Mouse (Mus musculus): ENCODE results near the gene 5830473C10Rik.

The 5830473C10Rik gene

DNA sequence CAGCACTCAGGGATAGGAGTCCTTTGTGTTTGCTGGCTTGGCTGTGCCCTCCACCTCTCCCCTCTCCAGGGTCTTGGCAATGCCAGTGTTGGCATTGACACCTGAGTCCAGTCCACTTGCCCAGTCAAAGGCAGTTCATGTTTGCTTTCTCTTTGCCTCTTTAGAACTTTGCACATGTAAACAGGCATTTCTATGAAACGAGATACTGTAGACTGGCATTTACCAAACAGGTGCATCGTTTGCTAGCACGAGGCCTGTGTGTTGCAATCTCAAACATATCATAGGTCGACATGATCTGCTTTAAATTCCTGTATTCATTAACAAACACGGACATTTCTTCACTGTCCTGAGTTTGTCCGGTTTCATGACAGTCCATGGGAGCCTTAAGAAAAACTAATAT is at the start of gene 5830473C10Rik:
TSS of gene 5830473C10Rik (plus strand) at position 365 of the 400 bp plus-strand sequence.
- DNase-seq (ENCODE audit: low read depth, low spot score), result no peak

DNA sequence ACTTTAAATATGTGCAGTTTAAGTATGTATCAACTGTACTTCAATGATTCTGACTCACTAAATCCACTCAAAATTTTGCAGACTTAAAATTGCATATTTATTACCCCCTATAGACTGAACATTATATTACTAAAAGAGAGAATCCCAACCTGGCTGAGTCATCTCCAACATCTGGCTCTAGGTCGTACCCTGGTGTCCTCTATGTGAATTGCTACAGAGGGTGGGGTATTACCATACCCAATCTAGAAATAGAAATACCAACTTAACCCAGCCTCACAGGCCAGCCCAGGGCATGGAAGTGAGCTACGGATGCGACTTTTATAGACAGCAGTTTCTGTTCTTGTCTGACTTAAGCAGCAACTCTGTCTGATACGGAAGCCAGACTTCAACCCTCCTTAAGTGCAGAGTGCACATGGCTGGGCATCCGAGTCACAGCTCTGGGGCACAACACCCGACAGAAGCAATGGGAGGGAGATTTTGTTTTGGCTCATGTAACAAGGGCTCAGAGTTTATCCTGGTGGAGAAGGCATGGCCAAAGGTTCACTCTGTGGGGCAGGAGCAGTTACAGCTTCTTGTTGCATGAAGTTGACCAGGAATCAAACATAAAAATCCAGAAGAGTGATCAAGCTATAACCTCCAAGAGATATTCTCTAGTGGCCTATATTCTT is 48.5 kb upstream of the 5830473C10Rik start:
- no peak for DNase-seq (ENCODE audit: low read depth, low spot score)

DNA sequence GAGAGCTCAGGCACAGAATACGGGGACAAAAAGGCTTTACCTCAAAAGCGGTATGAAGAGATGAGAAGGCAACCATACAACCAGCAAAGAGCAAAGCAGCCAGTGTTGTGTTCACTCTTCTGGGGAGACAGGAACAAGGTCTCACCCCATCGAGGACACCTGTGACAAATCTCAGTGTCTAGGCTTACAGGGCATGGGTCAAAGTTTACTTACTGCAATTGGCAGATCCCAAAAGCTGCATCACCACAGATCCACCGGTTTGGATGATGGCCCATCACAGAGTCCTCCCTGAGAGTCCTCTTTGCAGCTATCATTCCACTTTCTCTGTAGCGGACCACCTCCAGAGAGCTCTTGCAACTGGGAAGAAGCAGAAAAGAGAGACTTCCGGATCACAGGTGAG is 45.3 kb upstream of the 5830473C10Rik start:
- no peak for DNase-seq (ENCODE audit: low read depth, low spot score)

DNA sequence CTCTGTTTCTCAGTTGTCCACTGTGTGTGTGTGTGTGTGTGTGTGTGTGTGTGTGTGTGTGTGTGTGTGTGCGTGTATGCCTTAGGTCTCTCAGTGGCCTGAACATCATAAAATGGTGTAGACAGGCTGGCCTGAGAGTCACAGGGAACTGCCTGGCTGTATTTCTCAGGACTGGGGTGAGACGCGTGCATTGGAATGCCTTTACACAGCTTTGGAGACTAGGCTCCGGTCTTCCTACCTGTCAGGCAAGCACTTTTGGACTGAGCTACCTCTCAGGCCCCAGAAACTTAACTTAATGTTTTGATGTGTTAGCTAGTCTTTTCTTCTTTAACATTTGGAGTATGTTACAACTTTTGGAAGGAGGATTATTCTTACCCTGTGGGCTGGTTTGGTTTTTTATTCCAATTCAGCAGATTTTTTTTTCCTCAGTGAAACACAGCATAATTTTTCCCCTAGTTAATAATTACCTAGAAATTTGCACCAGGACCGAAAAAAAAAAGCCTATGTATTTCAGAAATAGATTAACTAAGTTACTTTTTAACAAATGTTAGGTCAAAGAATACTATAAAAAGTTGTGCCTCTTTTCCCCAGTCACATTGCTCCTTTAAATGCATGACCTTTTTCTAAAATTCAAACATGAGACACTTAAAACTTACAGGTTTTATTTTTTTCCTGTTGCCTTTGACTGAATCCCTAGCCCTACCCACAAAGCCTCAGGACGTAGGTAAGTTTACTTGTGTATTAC is 42.4 kb upstream of the 5830473C10Rik start, which contains the start of gene Afm:
TSS of gene Afm (plus strand) at position 577 of the 745 bp plus-strand sequence.
- no peak for DNase-seq (ENCODE audit: low read depth, low spot score)

DNA sequence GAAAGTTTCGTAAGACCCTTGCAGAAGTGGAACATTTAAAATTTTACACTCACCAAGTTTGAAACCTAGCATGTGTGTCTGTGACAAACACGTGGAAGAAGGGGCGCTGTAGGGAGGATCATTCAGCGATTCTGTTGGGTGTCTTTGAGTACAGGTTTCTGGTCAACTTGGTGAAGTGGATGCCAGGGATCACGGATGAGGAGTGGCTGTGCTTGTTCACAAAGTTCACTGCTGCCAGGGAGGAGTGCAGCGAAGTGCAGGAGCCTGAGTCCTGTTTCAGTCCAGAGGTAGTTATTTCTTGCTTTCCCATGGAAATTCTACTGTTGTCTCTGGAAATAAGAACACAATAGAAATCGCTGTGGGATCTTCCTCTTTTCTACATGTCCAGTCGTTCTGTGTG is 9.7 kb upstream of the 5830473C10Rik start:
- DNase-seq (ENCODE audit: low read depth, low spot score), result no peak

DNA sequence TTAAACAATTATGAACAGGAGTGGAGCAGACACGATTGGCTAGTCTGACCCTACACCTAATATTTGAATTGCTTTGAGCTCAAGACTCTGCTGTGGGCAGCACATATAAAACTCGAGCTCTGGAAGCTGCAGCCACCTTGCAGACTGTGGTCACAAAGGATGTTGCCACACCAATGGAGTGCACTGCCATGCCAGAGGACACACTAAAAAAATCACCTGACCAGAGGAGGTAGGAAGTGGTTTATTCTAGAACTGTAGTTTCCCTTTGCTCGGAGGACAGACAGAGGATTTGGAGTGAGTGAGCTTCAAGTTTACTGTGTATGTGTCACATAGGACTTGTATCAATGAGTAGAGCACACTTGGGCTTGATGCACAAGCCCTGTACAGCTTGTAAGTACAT is 4.9 kb upstream of the 5830473C10Rik start:
- no peak for DNase-seq (ENCODE audit: low read depth, low spot score)

DNA sequence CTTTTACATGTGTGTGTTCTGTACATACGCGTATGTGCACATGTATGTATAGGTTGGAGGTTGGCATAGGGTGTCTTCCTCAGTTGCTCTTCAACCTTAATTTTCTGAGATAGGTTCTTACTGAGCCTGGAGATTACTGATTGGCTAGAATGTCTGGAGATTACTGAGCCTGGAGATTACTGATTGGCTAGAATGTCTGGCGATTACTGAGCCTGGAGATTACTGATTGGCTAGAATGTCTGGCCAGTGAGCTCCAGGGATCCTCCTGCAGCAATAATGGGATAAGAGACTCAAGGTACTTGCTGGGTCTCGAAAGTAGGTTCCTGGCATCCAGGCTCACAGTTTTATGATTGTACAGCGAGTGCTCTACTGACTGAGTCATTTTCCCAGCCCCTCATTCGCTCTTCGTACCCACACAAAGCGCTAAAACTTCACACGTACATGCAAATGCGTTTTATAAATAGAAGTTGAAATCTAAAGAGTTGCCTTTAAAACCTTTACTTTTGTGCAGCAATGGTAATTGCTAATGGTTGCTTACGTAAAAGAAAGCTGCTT is 891 bp downstream of the 5830473C10Rik start:
- no peak for DNase-seq (ENCODE audit: low read depth, low spot score)

DNA sequence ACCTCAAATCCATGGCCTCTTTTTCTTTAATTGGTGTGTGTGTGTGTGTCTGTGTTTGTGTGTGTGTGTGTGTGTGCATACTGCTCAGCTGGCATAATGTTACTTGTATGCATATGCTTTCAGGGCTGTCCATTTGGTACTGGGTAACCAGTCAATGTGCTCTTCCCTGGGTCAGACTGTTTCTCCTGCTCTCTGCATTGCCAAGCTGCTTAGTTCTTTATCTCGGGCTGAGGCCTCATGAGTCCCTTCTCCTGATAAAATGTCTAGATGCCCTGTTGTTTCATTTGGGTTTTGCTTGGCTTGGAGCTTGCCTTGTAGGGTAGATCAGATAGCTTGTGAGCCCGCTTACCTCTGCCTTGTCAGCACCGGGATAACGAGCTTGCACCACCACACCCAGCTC is 2.0 kb downstream of the 5830473C10Rik start:
- DNase-seq (ENCODE audit: low read depth, low spot score), result no peak

DNA sequence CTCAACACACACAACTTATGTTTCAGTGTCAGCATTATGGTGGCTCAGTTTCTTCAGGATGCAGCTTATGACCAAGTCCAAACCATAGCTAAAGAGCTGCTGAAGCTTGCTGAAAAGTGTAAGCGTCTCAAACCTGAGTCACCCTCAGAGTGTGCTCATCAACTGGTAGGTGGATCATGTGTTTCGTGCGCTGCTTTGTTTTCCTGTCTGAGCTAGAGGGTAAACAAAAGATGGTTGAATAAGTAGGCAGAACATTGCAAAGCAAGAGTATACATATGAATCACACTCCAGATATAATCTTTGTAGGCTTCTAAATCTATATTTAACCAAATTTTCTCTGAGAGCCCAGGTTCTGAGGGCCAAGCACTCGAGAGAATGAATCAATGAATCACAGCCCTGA is 3.3 kb downstream of the 5830473C10Rik start:
- DNase-seq (ENCODE audit: low read depth, low spot score), result no peak

DNA sequence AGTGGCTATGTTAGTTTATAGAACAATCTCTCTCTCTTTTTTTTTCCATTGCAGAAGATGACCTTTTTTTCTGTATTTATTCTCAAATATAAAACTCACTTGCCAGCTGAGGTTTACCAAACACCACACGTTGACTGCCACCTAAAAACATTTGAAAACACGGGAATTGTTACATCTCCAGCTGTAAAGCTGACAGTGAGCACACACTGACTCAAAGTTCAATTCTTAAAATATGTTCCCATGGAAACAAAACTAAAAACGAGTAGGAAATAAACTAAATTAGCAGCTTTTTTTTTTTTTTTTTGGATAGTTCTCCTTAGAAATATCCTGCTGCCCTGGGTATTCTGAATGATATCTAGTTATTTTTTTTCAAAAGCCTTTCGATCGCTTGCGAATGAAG is 4.3 kb downstream of the 5830473C10Rik start:
- no peak for DNase-seq (ENCODE audit: low read depth, low spot score)

DNA sequence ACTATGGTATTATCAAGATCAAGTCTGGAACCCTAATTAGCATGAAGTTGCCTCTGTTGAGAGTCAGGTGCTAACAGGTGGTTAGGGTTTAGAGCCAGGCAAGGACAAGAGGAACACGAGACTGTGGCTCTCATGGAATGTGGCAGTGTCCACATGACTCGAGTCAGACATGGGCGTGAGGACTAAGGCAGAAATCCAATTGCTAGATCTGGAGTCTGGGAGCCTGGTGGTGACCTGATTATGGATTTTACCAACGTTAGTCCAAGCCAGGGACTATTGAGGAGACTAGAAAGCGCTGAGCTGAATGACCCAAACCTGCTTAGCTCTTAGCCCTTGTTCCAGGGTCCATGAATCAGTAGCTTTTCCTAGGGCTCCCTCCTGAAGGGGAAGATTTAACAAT is 6.9 kb downstream of the 5830473C10Rik start:
- no peak for DNase-seq (ENCODE audit: low read depth, low spot score)

DNA sequence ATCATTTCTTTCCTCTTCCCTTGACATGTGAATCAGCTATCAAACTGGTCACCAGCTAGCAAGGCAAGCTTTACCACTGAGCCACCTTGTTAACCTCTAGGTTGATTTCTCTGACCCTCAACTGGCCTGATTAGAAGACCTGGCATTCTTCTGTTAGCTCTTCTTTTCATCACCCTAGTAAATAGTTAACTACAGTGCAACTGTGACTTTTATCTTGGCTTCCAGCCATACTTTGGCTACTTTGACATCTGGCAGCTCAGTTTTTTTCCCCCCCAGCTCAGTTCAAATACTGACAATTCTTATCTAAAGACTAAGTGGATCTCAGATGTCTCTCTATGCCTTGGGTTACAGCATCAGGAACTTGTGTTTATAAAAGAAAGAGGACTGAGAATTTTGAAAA is 7.4 kb downstream of the 5830473C10Rik start:
- no peak for DNase-seq (ENCODE audit: low read depth, low spot score)

DNA sequence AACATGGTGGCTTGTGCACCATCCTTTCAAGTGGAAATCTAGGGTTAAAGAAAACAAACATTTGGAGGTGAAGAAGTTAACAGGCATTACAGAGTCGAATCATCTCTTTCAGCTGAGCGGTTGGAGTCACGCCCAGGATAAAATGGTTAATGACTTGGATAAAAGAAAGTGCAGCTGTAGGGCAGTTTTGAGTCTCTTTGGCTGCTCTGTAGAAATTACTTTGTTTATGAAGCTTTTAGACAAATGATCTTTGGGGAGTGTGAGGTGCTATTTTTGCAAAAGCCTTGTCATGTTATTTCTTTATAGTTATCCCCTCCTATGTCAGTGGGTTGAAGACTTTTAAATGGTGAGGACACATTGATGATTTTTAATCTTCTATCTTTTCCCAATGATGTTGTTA is 10.3 kb downstream of the 5830473C10Rik start:
- DNase-seq (ENCODE audit: low read depth, low spot score), result no peak

DNA sequence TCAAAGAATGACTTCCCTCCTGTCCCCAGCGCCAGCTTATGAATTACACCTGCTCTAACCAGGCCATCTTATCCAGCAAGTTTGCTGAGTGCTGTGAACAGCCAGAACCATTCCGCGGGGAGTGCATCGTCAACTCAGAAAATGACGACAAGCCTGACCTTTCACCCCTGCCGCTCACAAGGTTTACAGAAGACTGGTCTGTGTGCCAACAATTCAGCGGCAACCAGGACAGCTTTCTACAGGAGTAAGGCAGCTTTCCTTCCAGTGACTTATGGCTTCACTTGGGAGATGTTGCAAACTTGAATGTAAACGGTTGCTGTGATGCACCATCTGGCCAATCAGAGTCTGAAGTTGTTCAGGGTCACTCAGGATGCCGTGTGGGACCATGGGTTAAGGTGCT is 16.8 kb downstream of the 5830473C10Rik start:
- DNase-seq (ENCODE audit: low read depth, low spot score), result no peak

DNA sequence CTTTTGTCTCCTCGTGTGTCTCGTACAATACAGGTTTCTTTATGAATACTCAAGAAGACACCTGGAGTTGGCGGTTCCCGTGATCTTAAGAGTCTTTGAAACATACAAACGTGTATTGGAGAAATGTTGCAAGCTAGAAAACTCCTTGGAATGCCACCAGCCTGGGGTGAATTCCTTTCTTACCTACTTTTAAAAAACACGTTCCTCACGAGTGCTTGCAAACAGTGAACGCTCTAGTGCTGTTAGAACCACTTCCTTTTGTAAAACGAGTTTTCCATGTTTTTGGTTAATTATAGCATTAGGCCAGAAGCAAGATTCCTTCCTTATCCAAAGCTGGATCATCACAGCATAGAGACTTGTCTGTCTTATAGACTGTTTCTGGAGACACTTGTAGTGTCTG is 18.6 kb downstream of the 5830473C10Rik start:
- DNase-seq (ENCODE audit: low read depth, low spot score), result no peak

DNA sequence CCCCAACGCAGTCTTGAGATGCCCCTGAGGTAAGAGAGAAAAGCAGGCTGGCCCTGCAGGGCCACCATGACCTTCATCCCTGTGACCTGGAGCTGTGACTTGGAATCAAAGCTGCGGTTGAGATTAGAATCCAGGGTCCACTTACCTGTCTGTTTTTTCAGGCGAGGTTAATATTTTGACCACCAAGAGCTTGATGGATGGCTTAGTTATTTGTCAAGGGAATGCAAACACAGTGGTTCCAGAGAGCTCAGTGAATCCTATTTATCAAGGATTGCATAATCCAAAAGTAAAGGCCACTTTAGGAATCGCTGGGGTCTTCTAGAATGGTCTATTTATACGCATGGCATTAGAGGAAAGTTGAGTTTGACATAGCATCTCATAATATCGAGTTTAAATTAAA is 21.3 kb downstream of the 5830473C10Rik start:
- no peak for DNase-seq (ENCODE audit: low read depth, low spot score)

DNA sequence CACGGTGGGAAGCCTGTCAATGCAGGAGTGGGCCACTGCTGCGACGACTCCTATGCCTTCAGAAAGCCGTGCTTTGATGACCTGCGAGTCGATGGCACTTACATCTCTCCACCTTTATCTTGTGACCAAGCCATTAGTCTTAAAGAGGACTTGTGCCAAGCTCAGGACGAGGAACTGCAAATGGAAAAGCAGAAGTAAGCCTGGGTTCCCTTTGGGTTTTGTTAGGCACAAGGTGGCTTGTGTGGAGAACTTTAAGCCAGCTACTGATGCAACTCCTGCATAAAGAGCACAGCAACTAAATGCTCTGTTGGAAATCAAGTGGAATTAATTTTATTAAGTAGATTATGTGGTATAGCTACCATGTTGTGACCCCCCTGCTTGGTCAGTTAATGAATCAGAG is 23.9 kb downstream of the 5830473C10Rik start:
- no peak for DNase-seq (ENCODE audit: low read depth, low spot score)

DNA sequence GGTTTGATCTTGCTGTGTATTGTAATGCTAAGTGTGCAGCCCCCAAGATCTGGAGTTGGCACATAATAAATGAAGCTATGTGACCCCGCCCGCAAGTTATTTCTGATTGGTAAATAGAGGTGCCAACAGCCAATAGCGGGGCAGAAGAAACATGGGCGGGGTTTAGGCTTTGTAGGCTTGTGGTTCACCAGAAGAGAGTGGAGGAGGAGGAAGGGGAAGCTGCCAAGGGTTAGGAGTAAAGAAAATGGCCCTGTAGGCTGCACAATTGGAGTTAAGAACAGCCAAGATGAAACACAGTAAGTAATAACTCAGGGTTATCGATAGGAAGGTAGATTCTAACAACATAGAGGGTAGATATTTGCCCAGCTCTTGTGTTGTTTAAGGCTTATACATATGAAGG is 25.6 kb downstream of the 5830473C10Rik start:
- DNase-seq (ENCODE audit: low read depth, low spot score), result no peak

DNA sequence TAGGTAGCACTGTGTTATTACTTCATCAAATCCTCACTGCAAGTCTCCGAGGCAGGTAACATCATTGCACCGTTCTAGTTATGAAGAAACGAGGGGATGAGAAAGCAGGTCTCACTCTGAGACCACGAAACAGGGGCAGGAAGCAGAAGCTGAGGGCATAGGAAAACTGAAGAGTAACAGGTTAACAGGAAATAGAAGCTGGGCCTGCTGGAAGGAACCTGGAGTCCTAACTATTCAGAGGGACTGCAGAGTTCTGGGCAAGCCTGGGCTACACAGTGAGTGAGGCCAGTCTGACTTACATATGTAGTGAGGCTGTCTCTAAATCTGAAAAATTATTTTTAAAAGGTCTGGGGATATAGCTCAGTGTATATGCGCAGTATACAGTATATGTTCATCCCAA is 27.2 kb downstream of the 5830473C10Rik start:
- DNase-seq (ENCODE audit: low read depth, low spot score), result no peak

DNA sequence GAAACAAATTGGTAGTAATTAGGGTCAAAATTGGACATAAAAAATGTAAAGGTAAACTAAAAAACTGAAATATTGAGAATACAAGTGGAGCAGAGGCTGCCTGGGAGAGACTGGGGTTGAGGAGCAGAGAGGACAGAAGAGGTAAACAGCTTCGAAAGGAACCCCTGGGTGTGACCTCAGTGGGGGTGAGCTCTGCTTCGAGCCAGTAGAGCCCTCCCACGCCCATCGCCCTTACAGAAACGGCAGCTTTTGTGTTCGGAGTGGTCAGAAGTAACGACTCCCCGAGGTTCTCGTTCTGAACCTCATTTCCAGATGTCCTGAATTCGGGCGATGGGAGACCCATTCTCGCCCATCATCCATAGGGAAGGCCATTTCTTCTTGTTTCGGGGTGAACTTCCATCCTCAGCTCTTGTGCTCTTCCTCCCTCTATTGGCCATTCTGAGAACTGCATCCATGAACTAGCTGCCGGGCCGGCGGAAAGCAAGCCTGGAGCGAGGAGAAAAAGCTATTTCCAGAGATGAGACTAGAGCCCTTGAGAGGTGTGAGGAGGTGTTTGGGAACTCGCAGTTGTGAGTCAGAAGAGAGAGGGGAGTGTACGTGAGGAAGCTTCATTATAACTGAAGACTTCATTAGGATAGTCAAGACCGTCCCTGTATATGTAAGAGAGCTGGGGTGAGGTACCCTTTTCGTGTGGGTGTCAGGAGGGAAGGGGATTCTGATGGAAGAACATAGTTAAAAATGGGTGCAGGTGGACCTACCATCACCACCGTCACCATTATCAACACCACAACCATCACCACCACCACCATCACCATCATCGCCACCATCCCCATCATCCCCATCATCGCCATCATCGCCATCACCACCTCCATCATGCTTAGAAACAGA is 28.0 kb downstream of the 5830473C10Rik start:
- peak; percentile 81 for DNase-seq (ENCODE audit: low read depth, low spot score)

DNA sequence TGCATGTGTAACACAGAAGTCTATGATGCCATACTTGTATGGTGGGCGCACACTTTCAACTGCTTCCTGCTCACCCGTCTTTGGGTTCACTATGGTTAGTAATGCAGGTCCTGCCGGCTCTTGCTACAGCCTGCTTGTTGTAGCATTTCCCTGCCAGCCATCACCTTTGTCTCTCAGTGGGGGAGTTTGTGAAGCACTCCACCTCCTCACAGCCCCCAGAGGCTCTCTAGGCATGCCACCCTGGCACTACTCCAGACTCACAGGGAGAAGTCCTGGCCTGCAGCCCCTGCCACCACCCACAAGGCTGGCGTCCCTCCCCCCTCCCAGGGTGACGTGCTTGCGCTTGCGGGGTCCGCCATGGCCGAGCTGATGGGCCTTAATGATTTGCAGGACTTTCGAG is 29.8 kb downstream of the 5830473C10Rik start:
- no peak for DNase-seq (ENCODE audit: low read depth, low spot score)

DNA sequence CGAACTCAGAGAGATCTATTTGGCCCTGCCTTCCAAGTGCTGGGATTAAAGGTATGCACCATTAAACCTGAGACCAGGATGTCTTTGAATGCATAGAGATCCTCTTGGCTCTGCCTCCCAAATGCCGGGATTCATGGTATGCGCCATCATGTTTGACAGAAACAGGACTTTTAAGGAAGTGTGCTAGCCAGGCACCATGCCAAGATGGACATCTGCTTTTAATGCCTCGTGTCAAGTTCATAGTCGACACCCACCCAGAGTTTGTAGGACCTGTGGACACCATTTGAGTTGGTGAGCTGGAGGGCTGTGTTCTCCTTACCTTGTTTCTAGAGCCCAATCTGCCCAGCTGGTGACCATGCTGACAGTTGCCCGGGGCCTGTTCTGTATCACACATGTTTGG is 31.0 kb downstream of the 5830473C10Rik start:
- DNase-seq (ENCODE audit: low read depth, low spot score), result no peak

Measured in forelimb bud, embryonic 11.5 days (tissue).